Mouse (Mus musculus) midbrain, embryonic 13.5 days (tissue): ENCODE measurements around the gene Slc22a17. TPM values are rescaled to one million over a fixed set of nuclear protein-coding genes. Genes with fewer than 3 reads are reported as not detected.

Experiments
- ATAC-seq: fragments of 200-750 bp; cut with Nextera tagmentation; 2 replicates; pipeline ENCODE4 v1.8.0; 2017; ENCODE audit warnings: mild to moderate bottlenecking, moderate TSS enrichment, moderate library complexity
- H3K27ac ChIP-seq: fragments of 300-500 bp; sonication (generic); 2 replicates; pipeline ENCODE4 v1.5.1; 2015; ENCODE audit warnings: inconsistent platforms, mild to moderate bottlenecking, moderate library complexity
- H3K27me3 ChIP-seq: fragments of 300-500 bp; sonication (generic); 2 replicates; pipeline ENCODE4 v1.6.1; 2015; ENCODE audit warnings: mild to moderate bottlenecking, inconsistent platforms
- H3K36me3 ChIP-seq: fragments of 300-500 bp; sonication (generic); 2 replicates; pipeline ENCODE4 v1.6.1; 2015; ENCODE audit warnings: mild to moderate bottlenecking, inconsistent platforms
- H3K4me1 ChIP-seq: fragments of 300-500 bp; sonication (generic); replicated peaks from 2 replicates; pipeline ENCODE4 v1.6.1; 2015; ENCODE audit warnings: inconsistent platforms
- H3K4me2 ChIP-seq: fragments of 300-500 bp; sonication (generic); replicated peaks from 2 replicates; pipeline ENCODE4 v1.6.1; 2015; ENCODE audit warnings: moderate library complexity, mild to moderate bottlenecking, inconsistent platforms
- H3K4me3 ChIP-seq: fragments of 300-500 bp; sonication (generic); replicated peaks from 2 replicates; pipeline ENCODE4 v1.5.1; 2015; ENCODE audit warnings: mild to moderate bottlenecking, inconsistent platforms
- H3K9ac ChIP-seq: fragments of 300-500 bp; sonication (generic); replicated peaks from 2 replicates; pipeline ENCODE4 v1.6.1; 2015; ENCODE audit warnings: mild to moderate bottlenecking, inconsistent platforms
- H3K9me3 ChIP-seq: fragments of 300-500 bp; sonication (generic); 2 replicates; pipeline ENCODE4 v1.6.1; 2016; ENCODE audit warnings: mild to moderate bottlenecking, inconsistent platforms
- WGBS: fragments of 180-500 bp; shearing (Covaris S2); methylation state at CpG from one replicate; pipeline ENCODE4 v1.1.7; 2015; 5-methylcytosine and 5-hydroxymethylcytosine counted together
- polyA plus RNA-seq: library from polyadenylated mRNA; unstranded; fragments of >200 nt; fragmentation: Nextera tagmentation; extraction: Ambion mirVana; gene quantifications from 2 replicates; pipeline ENCODE4 v1.2.1, GENCODE M21; 2015

Gene Slc22a17
- polyA plus RNA-seq, 1 experiment from 2014 or later, result 158 TPM

GRCm38 (mm10) chr14:54883154-54884021 is 29.5 kb downstream of the Slc22a17 start, which contains the start of the genes Bcl2l2 and Gm20521:
TSS of gene Bcl2l2 (plus strand) at chr14:54883377.
TSS of gene Gm20521 (plus strand) at chr14:54883441.
- Histone ChIP-seq H3K4me1 (peaks cover 24% of the 10 kb centered on the region), H3K4me2 (peak within 1 kb of the TSS; percentile 79), H3K27ac (peak within 1 kb of the TSS; percentile 88), H3K36me3 (peaks cover 23% of the 10 kb centered on the region), H3K27me3 (peaks cover 6% of the 10 kb centered on the region; the same call in 1 of the 2 replicates), H3K9ac (peak within 1 kb of the TSS; percentile 91), H3K4me3 (peak within 1 kb of the TSS; percentile 71), H3K9me3 (no peaks in the 10 kb centered on the region)
- WGBS, result under 1% methylated on average over 27 of the region's 27 CpGs
- ATAC-seq, result peak; percentile 89

- WGBS, result under 1% methylated on average over 50 of the region's 61 CpGs
- H3K9me3 ChIP-seq, result no peaks in the 10 kb centered on the region
- peaks cover 18% of the 10 kb centered on the region for H3K4me1 ChIP-seq
- peak within 1 kb of the TSS; percentile 92 for H3K27ac ChIP-seq
- peak within 1 kb of the TSS; percentile 97 for H3K4me2 ChIP-seq
- peak; percentile 77 for ATAC-seq
- H3K9ac ChIP-seq, result peak within 1 kb of the TSS; percentile 88
- peak within 1 kb of the TSS; percentile 70 for H3K4me3 ChIP-seq
- H3K27me3 ChIP-seq, result peaks cover 9% of the 10 kb centered on the region; the same call in 1 of the 2 replicates
- no peaks in the 10 kb centered on the region; the same call in 1 of the 2 replicates for H3K36me3 ChIP-seq
Measured at GRCm38 (mm10) chr14:54877048-54877715, 35.8 kb downstream of the Slc22a17 start, which contains the start of gene Ppp1r3e. TSS of gene Ppp1r3e (minus strand) at chr14:54877550.

GRCm38 (mm10) chr14:54876539-54877047 is 36.3 kb downstream of the Slc22a17 start:
- ATAC-seq, result peak; percentile 91
- H3K9ac ChIP-seq, result peak overlapping the region; percentile 88
- no peaks in the 10 kb centered on the region; the same call in 1 of the 2 replicates for H3K36me3 ChIP-seq
- under 1% methylated on average over 50 of the region's 72 CpGs for WGBS
- peak overlapping the region; percentile 70 for H3K4me3 ChIP-seq
- H3K4me2 ChIP-seq, result peak overlapping the region; percentile 97
- no peaks in the 10 kb centered on the region for H3K9me3 ChIP-seq
- H3K4me1 ChIP-seq, result peaks cover 18% of the 10 kb centered on the region
- peaks cover 9% of the 10 kb centered on the region; the same call in 1 of the 2 replicates for H3K27me3 ChIP-seq
- H3K27ac ChIP-seq, result peak overlapping the region; percentile 92

- Histone ChIP-seq H3K27ac (peak overlapping the region; percentile 92), H3K4me2 (peak overlapping the region; percentile 97), H3K4me1 (peaks cover 18% of the 10 kb centered on the region), H3K9ac (peak overlapping the region; percentile 88), H3K9me3 (no peaks in the 10 kb centered on the region), H3K4me3 (peak overlapping the region; percentile 70), H3K27me3 (peaks cover 6% of the 10 kb centered on the region; the same call in 1 of the 2 replicates), H3K36me3 (no peaks in the 10 kb centered on the region; the same call in 1 of the 2 replicates)
- peak; percentile 68 for ATAC-seq
- 2% methylated on average over 36 of the region's 36 CpGs for WGBS
Measured at GRCm38 (mm10) chr14:54875844-54876538, 36.9 kb downstream of the Slc22a17 start.

- 91% methylated on average over 3 of the region's 3 CpGs for WGBS
- no peak overlapping the region for H3K27ac ChIP-seq
- peaks cover 18% of the 10 kb centered on the region for H3K4me1 ChIP-seq
- H3K4me3 ChIP-seq, result no peak overlapping the region
- H3K27me3 ChIP-seq, result peaks cover 6% of the 10 kb centered on the region; the same call in 1 of the 2 replicates
- ATAC-seq, result no peak
- no peak overlapping the region for H3K9ac ChIP-seq
- no peaks in the 10 kb centered on the region; the same call in 1 of the 2 replicates for H3K36me3 ChIP-seq
- H3K9me3 ChIP-seq, result no peaks in the 10 kb centered on the region
- no peak overlapping the region for H3K4me2 ChIP-seq
Measured at GRCm38 (mm10) chr14:54874165-54874564, 38.8 kb downstream of the Slc22a17 start.

GRCm38 (mm10) chr14:54870861-54871260 is 42.1 kb downstream of the Slc22a17 start, which contains the start of gene Homez:
TSS of gene Homez (minus strand) at chr14:54870961.
- no peaks in the 10 kb centered on the region; the same call in 1 of the 2 replicates for H3K36me3 ChIP-seq
- no peak for ATAC-seq

GRCm38 (mm10) chr14:54868026-54868425 is 44.9 kb downstream of the Slc22a17 start:
- H3K4me1 ChIP-seq, result peaks cover 9% of the 10 kb centered on the region
- H3K36me3 ChIP-seq, result no peaks in the 10 kb centered on the region
- 90% methylated on average over 4 of the region's 4 CpGs for WGBS
- no peak overlapping the region for H3K27ac ChIP-seq
- no peak for ATAC-seq
- H3K27me3 ChIP-seq, result no peaks in the 10 kb centered on the region
- H3K9me3 ChIP-seq, result no peaks in the 10 kb centered on the region
- no peak overlapping the region for H3K4me2 ChIP-seq
- H3K9ac ChIP-seq, result no peak overlapping the region
- H3K4me3 ChIP-seq, result no peak overlapping the region

More at GRCm38 (mm10) chr14:54870861-54871260, 42.1 kb downstream of the Slc22a17 start, which contains the start of gene Homez:
- H3K9me3 ChIP-seq, result no peaks in the 10 kb centered on the region
- H3K9ac ChIP-seq, result no peak within 1 kb of the TSS
- no peak within 1 kb of the TSS for H3K4me3 ChIP-seq
- no peak within 1 kb of the TSS for H3K27ac ChIP-seq
- H3K27me3 ChIP-seq, result no peaks in the 10 kb centered on the region
- WGBS, result 89% methylated on average over 5 of the region's 5 CpGs
- no peak within 1 kb of the TSS for H3K4me2 ChIP-seq
- peaks cover 8% of the 10 kb centered on the region for H3K4me1 ChIP-seq

GRCm38 (mm10) chr14:54866936-54867335 is 46.0 kb downstream of the Slc22a17 start:
- Histone ChIP-seq H3K4me2 (no peak overlapping the region), H3K36me3 (no peaks in the 10 kb centered on the region), H3K27ac (no peak overlapping the region), H3K27me3 (no peaks in the 10 kb centered on the region), H3K4me1 (peaks cover 11% of the 10 kb centered on the region), H3K4me3 (no peak overlapping the region), H3K9me3 (no peaks in the 10 kb centered on the region), H3K9ac (no peak overlapping the region)
- WGBS, result 56% methylated on average over 5 of the region's 5 CpGs
- no peak for ATAC-seq

GRCm38 (mm10) chr14:54866268-54866667 is 46.7 kb downstream of the Slc22a17 start:
- Histone ChIP-seq H3K4me1 (peaks cover 11% of the 10 kb centered on the region), H3K36me3 (no peaks in the 10 kb centered on the region), H3K9me3 (no peaks in the 10 kb centered on the region), H3K4me2 (no peak overlapping the region), H3K27me3 (no peaks in the 10 kb centered on the region), H3K27ac (no peak overlapping the region), H3K9ac (no peak overlapping the region), H3K4me3 (no peak overlapping the region)
- ATAC-seq, result no peak
- WGBS, result 73% methylated on average over 3 of the region's 3 CpGs

GRCm38 (mm10) chr14:54865626-54866025 is 47.3 kb downstream of the Slc22a17 start:
- Histone ChIP-seq H3K4me2 (no peak overlapping the region), H3K36me3 (no peaks in the 10 kb centered on the region), H3K9ac (no peak overlapping the region), H3K27ac (no peak overlapping the region), H3K9me3 (no peaks in the 10 kb centered on the region), H3K4me1 (peaks cover 11% of the 10 kb centered on the region), H3K4me3 (no peak overlapping the region), H3K27me3 (no peaks in the 10 kb centered on the region)
- ATAC-seq, result no peak
- 88% methylated on average over 5 of the region's 5 CpGs for WGBS
